Mouse (Mus musculus): ENCODE results near the gene Cmklr1.
"Not testable (repeated sequence)": the region's sequence is repeated elsewhere in the genome, so short reads cannot be mapped to it uniquely, and the experiment has no call there.

Gene Cmklr1

DNA sequence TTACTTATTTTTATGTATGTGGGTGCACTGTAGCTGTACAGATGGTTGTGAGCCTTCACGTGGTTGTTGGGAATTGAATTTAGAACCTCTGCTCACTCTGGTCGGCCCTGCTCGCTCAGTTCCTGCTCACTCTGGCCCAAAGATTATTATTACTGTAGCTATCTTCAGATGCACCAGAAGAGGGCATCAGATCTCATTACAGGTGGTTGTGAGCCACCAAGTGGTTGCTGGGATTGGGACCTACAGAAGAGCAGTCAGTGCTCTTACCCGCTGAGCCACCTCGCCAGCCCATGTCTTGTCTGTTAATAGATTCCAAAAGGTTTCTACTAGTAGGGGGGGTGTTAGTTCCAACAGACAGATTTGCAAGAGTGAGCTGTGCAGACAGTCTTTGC, 63.8 kb downstream of the Cmklr1 start:
- not testable (repeated sequence) for DNase-seq (ENCODE audit: low spot score in 2 of 2)

DNA sequence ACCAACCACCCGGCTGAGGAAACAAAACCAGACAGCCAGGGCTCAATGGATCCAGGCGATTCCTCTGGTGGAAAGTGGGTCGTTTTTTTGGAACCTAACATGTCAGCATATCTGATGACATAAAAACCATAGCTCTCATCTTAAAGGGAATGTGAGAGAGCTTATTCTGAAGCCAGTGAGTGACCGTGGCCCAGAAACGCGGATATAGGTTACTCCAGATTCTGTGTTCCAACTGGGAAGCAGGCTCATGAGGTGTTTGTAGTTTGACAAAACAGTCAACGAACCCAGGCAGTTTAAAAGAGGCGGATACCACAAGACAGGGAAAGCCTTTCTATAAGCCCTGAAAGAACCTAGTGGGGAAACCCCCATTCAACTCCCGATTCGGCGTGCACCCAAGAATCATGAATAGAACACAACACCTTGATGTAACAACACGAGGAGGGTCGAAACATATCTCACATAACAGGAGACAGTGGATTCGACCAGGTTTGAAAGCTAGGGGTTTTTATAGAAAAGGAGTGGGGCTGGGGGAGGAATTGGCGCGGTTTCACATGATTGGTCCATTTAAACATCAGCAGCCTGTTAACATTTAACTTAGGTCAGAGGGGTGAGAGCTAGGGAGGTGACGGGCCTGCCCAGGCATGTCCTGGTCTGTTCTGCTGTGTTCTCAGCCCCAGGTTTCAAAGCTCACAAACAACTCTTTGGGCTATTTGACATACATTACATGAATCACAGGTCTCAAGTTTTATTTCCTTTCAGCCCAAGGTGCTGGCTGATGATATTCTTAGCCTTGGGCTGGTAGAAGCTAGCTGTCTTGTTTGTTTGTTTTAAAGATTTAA, 64.4 kb downstream of the Cmklr1 start:
- DNase-seq (ENCODE audit: low spot score in 2 of 2) = not testable (repeated sequence)

DNA sequence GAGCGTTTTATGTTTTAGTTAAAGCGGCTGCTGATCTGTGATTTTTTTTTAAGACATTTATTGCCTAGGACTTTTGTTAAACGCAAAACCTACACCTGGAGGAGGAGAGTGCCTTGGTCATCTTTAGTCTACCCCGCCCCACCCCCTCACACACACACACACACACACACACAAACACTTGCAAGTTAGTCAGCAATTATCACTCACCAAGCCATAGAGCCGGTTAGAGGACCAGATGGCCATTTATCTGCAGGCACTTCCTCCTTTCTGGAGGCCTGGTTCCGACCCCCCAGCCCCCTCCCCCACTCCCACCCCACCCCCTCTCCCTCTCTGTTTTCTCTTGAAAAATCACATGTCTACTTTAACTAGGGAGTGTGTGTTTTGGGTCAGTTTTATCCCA, 65.8 kb downstream of the Cmklr1 start:
- DNase-seq (ENCODE audit: low spot score in 2 of 2) = no peak

DNA sequence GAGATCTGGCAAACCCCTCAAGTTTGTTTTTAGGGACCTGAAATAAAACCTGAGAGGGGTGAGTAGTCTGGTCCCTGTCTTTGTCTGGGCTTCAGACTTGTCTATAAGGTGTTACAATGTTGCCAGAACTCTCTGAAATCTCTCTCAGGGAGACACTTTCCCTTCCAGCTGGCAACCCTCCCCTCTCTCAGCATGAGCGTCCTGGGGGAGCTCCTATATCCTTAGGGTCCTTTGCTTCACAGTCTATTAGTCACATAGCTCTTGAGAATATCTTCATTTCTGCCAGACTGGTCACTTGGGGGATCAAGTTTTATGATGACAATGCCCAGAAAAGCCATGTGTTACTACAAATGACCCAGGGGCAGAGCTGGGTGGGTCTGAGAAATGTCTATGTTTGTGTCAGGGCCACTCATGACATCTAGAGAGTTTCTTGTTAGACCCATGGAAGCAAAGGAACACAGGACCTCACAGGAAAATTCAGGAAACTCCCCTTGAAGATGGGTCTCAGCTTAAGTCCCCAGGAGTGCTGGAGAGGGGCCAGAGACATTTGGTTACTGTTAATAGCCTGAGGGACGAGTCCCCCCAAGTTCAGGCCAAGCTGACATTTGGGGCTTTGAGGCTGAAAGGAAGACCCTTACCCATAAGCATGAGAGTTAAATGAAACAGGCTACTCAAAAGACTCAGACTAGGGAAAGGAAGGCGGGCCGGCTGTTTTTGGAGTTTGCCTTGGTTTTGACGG, 66.6 kb downstream of the Cmklr1 start:
- no peak for DNase-seq (ENCODE audit: low spot score in 2 of 2)

DNA sequence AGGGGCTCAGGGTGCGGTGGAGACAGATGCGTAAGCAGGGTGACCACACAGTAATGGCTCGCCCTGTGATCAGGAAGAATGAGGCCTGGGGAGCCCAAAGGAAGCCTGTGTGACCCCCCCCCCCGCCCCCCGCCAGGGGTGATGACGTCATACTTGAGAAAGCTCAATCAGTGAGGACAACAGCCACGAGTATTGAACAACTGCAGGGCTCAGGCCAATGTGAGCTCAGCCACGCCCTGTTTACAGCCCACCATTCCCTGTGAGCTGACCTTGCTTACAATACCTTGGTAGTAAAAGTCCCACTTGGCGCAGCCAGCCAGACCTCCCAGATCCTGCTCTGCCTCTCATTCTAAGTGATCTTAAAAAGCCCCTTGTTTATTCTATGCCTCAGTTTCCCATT, 69.4 kb downstream of the Cmklr1 start:
- DNase-seq (ENCODE audit: low spot score in 2 of 2) = no peak

DNA sequence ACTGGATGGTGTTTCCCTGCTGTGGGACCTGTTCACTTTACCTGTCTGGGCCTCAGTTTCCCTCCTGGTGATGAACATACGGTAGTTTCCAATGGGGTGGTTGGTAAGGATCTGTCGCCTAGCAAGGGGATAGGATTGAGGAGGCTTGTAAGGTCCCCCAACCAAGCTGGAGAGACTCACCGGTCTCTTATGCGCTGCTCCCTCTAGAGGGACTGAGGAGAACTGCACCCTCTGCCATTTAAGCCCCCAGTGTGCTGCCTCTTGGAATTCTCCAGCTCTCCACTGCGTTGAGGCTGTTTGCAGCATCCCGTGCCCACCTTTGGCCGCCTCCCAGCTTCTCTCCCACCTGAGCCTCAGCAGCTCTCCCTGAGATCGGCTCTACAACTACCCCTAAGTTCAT, 70.0 kb downstream of the Cmklr1 start:
- DNase-seq (ENCODE audit: low spot score in 2 of 2) = no peak

DNA sequence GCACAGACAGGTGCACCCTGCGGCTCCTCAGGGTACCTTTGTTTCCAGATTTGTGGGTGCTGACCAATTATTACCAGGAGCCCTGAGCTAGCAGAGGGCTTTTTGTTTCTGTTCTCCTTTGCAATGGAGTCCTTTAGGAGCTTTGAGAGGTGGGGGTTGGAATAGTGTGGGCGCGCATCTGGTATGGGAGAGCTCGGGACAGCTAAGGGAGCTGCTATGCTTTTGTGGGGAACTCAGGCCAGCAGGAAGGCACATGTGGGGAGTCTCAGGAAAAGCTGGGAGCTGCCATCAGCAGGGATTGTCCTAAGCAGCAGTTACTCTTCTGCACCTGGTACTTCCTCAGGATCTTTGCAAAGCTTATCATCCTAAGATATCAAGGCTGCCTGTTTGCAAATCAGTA, 71.1 kb downstream of the Cmklr1 start:
- no peak for DNase-seq (ENCODE audit: low spot score in 2 of 2)

DNA sequence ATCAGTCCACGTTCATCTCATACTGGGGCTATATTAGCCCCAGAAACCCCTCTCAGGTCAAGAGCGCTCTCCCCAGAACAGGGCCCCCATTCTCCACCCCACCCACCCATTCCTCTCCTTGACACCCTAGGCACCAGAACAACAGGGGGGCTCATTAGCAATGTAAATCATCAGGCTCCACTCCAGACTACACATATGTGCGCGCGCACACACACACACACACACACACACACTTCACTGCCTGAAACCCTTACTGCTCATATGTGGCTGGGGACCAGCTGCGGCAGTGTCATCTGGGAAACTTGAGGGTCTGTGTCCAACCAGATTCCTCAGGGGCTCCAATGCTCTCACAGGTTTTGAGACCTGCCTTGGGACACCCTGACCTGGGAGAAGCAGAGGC, 71.8 kb downstream of the Cmklr1 start:
- no peak for DNase-seq (ENCODE audit: low spot score in 2 of 2)

DNA sequence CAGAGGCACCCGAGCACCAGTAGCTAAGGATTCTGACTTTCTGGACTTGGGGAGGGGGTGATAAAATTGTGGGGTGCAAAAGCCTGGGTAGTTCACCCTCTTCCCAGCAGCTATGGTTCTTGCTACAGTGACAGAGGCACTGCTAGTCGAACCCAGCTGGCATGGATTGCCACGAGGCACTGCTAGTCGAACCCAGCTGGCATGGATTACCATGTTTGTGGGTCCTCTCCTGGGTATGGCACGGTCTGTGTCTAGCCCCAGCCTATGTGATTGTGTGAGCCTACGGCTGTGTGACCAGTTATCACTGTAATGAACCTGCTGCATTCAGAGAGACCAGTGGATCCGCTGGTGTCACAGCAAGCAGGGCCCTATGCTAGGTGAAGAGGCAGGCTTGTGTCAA, 72.7 kb downstream of the Cmklr1 start:
- DNase-seq (ENCODE audit: low spot score in 2 of 2) = no peak

DNA sequence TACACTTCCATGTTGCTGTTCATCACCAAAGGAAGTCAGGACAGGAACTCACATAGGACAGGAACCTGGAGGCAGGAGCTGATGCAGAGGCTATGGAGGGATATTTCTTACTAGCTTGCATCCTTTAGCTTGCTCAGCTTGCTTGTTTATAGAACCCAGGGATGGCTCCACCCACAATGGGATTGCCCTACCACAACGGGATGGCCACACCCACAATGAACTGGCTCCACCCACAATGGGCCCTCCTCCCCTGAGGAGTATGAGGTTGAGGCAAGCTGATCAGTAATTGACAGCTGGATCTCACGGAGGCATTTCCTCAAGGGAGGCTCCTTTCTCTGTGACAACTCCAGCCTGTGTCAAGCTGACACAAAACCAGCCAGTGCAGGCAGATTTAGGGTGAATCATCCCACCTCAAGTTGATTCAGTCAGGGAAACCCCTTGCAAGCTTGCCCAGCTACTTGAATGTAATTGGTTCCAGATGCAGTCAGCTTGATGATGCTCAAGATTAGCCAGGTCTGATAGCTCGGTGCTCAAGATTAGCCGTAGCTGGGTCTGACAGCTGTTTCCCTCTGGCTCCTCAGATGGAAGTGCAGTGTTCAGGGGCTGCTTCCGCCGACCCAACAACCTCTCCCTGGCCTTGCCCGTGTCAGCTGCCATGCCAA, 80.0 kb downstream of the Cmklr1 start:
- DNase-seq (ENCODE audit: low spot score in 2 of 2) = no peak

DNA sequence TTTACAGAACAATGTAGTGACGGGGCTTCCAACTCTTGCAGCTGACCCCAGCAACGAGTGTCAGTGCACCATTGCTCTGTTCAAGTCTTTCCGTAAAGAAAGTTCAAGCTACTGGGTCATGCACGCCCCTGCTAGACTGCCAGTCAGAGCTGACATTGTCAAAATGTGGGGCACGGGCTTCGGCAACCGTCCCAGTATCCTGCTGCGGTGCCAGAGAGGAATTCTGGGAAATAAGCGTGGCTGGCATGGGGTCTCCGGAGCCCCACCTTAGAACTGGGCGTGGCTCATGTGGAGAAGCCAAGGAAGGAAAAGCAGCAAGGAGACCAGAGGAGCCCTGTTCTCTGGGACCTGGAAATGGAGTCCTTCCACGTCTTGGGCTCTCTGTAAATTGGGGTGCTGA, 84.4 kb downstream of the Cmklr1 start:
- DNase-seq (ENCODE audit: low spot score in 2 of 2) = no peak

DNA sequence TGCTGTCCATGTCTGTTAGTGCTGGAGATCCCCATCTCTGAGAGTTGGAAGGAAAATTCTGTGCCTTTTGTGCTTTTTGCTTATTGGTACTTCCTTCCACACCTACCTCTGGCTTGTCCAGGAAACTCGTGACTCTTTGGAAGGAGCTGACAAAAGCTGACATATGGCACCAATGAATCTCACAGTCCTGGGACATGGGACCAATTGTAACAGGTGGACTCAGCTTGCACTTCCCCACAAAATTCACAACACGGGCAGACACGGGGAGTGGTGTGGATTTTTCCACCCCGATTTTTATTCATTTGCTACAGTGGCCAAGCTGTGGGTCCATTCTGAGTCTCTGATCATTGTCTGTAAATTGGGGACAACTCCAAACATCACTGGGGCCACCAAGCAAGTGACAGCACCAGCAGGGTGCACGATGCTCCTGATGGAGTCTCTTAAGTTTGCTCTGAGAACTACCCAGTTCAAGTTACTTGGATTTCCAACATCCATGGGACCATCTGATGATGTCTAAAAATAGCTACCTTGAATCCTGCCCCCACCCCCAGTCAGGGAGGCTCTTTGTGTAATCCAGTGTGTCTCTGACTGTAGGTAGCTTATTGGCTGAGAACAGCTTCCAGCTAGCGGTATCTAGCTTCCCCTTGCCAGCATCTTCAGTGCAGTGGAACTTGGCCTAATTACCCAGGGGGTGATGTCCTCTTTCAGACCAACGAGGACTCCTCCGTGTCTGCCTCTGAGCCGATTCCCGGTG, 84.9 kb downstream of the Cmklr1 start:
- DNase-seq (ENCODE audit: low spot score in 2 of 2) = no peak

DNA sequence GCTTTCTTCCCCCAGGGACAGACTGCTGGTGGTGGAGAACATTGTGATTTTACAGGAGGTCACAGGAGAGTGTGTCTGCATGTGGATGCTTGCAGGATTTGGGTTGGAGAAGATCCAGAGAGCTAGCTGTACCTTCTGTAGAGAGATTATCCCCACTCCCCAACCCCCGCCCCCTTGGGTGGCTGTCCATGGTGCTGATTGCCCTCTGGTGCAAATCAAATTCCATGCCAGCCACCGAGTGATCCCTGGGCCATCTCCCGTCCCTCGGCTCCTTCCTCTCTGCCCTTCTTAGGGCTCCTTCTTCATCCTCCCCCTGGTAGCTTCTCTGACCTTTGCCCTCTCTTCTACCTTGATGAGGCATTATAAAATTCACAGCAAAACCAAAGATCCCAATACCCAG, 85.8 kb downstream of the Cmklr1 start:
- no peak for DNase-seq (ENCODE audit: low spot score in 2 of 2)
